Mouse (Mus musculus): ENCODE data around the gene Fam160a2. TPM values are rescaled to one million over a fixed set of nuclear protein-coding genes. Genes with fewer than 3 reads are reported as not detected.

Gene Fam160a2
- total RNA-seq (2021) = 10 to 100 TPM; 52.9 to 66.4 TPM

DNA sequence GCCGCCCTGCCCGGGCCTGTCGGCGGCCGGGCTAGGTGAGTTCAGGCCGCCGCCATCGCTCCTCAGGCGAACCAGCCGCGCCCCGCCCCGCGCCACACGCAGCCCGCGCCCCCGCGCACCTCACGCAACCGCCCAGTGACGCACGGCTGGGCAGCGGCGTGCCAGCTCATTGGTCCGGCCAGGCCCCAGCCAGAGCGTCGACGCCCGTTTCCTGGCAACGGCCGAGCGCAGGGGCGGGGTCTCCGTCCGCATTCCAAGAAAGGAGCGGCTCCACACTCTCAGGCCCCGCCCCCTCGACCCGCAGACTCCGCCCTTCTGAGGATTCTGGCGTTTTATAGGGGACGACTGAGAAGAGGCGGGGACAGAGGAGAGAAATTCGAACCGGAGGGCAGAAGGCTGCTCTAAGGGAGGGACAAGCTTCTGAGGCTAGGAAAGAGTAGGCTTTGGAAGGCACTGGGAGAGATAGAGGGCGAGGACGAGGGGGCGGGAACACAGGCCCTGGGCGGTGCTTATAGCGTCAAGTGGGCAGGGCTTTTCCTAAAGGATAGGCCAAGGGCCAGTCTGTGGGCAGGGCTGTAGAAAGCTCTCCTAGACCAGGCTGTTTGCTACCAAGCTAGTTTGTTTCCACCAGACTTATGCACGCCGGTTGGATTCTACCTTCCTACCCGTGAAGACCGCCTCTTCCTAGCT is at the start of gene Fam160a2:
Gene Fam160a2, minus strand, starts transcription at position 120 of the 690 bp plus-strand sequence.
- DNase-seq (ENCODE audit: extremely low spot score in 1 of 2, low spot score in 1 of 2) = peak; percentile 97 to 98

DNA sequence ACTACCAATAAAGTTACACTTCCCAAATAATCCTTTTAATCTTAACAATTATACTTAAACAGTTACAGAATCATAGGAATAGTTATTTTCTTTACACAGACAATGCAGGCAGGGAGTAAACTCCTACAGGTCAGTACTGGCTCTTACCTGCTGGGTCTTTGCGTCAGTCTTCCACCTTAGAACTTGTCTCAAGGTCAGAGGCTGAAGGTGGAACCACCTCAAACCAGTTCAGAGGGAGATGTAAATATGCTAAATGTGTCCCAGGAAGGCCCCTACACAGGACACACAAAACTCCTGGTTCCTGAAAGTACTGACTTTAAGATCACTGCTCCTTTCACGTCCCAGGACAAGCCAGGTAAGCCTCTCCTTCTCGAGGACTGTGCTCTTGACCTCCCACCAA is 45.2 kb upstream of the Fam160a2 start:
- DNase-seq (ENCODE audit: extremely low spot score in 1 of 2, low spot score in 1 of 2) = no peak

DNA sequence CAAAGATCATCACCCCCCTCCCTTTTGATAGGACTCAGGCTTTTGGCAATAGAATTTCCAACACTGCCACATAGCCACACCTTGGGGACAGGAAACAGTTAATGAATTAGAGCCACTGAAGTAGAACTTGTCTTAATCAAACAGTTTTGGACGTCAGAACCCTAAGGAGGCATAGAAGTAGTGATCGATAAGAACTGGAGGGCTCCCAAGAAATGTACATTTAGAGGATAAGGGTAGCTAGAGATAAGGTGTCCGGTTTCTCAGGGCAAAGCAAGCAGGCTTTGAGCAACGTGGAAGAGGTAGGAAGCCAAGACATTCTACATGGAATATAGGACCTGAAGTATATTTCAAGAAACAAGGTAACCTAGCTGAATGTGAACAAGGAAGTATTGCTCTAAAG is 41.6 kb upstream of the Fam160a2 start:
- no peak for DNase-seq (ENCODE audit: extremely low spot score in 1 of 2, low spot score in 1 of 2)

DNA sequence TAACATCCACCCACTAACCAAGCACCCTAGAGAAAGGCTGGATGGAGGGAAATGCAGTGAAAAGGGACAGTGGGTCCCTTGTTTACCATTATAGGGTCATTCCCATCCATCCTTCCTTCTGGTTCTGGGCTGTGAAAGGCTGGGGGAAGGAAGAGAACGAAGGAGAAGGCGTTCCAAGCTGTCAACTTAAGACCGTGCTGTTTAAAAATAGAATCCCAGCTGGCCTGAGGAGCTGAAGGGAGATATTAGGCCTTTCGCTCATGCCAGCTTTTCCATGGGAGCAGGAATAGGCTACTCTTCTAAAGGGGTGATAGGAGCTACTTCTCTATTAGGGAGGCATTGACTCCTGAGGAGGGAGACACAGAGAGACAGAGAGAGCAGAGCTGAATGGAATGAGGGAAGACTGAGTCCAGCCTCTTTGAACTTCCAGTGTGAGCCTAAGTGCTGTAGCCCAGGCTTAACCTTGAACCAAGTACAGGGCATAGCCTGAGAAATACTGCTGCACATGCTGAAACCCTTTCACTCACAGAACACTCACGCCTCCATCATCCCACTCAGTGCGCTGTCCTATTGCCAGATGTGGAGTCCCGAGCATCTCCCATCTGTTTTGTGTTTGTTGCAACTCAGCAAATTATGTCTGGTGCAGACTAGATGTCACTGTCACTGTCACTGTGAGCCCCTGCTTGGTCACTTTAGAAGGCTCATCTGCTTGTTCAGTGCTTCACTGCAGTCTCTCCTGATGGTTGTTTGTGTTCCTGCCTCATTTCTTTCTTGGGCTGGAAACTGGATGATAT is 38.3 kb upstream of the Fam160a2 start:
- no peak for DNase-seq (ENCODE audit: extremely low spot score in 1 of 2, low spot score in 1 of 2)

DNA sequence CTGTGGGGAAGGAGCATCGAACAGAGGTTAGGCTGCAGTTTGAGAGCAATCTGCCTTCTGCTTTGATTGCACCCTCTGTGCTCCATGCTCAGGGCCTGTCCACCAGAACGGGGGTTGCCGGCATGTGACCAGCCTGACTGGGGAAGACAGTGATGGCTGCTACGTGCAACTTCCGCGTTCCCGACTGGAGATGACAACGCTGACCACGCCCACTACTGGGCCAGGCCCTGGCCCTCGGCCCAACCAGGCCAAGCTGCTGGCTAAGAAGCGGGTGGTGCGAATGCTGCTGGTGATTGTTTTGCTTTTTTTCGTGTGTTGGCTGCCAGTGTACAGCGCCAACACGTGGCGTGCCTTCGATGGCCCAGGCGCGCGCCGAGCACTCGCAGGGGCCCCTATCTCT is 34.9 kb upstream of the Fam160a2 start:
- no peak for DNase-seq (ENCODE audit: extremely low spot score in 1 of 2, low spot score in 1 of 2)

DNA sequence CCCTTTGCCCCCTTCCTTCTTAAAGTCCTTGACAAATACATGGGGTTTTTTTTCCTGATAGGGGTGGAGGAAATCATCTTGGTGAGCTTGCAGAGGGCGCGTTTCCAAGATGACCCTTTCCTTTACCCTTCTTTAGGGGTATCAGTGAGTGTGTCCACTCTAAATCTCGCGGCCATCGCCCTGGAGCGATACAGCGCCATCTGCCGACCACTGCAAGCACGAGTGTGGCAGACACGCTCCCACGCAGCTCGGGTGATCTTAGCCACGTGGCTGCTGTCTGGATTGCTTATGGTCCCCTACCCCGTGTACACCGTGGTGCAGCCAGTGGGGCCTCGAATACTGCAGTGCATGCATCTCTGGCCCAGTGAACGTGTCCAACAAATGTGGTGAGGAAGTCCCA is 34.0 kb upstream of the Fam160a2 start:
- DNase-seq (ENCODE audit: extremely low spot score in 1 of 2, low spot score in 1 of 2) = no peak

DNA sequence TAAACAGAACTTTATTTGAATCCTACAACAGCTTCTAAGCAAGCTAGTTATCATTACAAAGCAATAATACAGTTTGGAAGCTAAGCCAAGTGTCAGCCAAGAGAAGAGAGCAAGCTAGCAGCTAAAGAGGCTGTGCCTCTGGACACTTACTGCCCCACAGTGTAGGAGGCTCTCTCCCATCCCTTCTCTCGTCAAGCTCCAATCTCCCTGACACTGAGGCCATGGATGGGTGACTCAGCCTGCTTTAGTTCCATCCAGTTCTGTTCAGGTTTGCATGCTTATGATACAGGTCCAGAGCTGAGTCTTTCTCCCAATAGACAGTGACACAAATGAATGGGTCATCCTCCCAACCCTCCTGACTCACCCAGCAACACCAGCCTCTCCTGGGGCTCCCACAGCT is 32.2 kb upstream of the Fam160a2 start:
- no peak for DNase-seq (ENCODE audit: extremely low spot score in 1 of 2, low spot score in 1 of 2)

DNA sequence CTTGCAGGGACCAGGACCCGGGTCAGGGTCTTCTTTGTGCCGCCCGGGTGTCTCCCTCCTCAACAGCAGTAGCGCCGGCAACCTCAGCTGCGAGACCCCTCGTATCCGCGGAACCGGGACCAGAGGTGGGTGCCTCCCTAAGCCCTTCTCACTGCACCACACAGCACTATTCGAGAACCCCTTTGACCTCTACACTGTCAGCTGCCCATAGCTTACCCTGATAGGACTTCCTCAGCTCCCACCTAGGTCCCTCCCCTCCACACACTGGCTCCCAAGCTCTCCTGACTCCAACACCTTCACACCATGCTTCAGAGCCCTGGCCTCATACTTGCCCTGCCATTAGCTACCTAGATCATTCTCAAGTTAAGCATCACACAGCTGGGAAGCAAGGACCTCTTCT is 26.2 kb upstream of the Fam160a2 start:
- DNase-seq (ENCODE audit: extremely low spot score in 1 of 2, low spot score in 1 of 2) = no peak

DNA sequence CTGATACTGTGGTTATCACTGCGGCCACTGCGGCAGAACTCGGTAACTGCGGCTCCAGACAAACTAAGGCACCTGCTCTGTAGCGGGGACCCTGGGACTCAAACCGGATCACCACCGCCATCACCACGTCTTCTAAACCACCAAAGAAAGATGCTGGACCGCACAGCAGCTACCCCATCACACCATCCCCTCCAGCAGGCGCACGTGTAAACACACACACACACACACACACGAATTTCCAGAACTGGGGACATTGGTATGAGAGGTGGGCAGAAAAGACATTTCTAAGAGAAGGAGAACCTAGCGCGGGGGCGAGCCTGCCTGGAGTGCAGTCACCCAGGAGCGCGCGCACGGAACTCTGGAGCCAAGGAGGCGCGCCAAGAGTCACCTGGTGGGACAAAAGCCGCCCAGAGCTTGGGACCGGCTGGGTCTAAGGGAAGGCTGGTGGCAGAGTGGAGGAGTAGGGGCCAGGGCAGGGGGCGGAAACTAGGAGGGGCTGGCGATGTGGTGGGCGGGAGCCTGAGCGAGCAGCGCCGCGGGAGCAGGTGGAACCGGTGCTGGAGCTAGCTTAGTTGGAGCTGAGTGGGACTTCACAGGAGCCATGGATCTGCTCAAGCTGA is 25.7 kb upstream of the Fam160a2 start, which contains the start of gene Cckbr:
Gene Cckbr, plus strand, starts transcription at position 308 of the 620 bp plus-strand sequence.
- peak in 1 of 2 experiments; percentile 19 for DNase-seq (ENCODE audit: extremely low spot score in 1 of 2, low spot score in 1 of 2)

DNA sequence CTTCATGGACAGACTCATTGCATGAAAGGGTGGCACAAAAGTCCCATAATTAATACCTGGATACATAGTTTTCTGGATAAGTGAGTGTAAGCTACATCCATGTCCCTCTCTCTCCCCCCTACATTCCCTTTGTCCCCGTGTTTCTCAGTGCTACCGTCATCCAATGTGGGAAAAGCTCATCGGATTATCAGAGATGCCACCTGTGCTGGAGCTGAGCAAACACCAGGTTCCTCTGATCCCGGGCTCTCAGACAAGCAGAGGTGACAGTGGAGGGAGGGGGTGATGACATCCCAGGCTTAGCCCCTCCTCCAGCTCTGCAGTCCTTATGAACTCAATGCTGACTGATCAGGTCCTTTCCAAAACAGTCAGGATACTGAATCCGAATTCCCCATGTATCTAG is 24.5 kb upstream of the Fam160a2 start:
- no peak for DNase-seq (ENCODE audit: extremely low spot score in 1 of 2, low spot score in 1 of 2)

DNA sequence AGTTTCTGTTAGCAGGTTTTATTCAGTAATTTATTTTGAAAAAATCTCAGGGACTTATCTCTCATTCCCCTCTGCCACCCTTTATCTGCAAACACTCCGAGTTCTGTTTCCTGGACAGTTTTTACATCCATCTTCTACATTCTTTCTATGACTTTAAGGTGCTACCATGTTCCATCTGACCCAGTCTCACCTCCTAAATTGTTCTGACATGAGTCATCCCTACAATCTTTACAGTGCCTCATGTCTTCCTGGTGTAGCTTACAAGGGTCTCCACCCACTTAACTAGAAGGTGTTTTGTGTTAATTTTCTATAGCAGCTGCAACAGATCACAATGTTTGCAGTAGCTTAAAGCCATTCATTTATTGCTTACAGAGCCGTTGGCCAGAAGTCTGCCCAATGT is 21.0 kb upstream of the Fam160a2 start:
- DNase-seq (ENCODE audit: extremely low spot score in 1 of 2, low spot score in 1 of 2) = no peak

DNA sequence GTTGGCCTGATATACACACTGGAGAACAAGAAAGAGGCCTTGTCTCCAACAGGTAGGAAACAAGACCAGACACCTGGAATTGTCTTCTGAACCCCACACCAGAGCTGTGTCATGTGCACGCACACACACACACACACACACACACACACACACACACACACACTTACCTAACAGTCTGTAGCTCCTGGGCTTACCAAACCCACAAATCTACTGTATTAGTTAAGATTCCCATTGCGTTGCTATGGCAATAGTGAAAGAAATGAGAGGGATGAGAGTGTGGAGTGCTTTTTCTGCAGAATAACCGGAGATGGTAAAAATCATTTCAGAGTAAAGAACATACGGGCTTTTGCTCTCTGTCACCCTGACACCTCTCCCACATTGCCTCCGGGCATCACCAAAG is 18.3 kb upstream of the Fam160a2 start:
- DNase-seq (ENCODE audit: extremely low spot score in 1 of 2, low spot score in 1 of 2) = no peak

DNA sequence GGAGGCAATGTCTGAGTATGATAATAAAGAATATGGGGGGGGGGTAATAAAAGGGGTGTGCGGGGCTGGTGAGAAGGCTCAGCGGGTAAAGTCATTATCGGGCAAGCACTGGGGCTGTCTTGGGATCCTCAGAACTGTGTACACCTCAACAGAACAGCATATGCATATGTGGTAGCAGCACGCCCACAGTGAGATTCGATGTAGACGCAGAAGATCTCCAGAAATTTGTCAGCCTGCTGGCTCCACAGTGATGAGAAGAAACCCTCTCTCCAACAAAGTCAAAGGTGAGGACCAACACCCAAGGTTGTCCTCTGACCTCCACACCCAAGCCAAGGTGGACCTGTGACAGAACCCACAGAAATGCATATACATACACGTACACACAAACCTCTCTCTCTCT is 16.7 kb upstream of the Fam160a2 start:
- DNase-seq (ENCODE audit: extremely low spot score in 1 of 2, low spot score in 1 of 2) = no peak

DNA sequence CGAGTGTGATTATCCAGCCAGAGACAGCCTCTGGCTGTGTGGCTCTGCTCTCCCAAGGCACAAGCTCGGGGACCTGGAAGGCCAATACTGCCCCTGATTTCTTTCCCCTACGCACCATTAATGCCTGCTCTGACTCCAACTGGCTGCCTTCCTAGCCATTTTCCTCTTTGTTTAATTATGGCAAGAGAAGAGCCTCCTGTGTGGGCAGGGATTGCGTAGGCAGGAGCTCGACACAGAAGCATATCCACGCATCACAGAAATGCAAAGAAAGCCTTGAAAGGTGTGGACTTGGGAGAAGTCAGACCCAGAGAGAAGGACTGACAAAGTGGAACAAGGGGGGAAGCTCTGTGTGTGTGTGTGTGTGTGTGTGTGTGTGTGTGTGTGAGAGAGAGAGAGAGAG is 14.5 kb upstream of the Fam160a2 start:
- DNase-seq (ENCODE audit: extremely low spot score in 1 of 2, low spot score in 1 of 2) = no peak

DNA sequence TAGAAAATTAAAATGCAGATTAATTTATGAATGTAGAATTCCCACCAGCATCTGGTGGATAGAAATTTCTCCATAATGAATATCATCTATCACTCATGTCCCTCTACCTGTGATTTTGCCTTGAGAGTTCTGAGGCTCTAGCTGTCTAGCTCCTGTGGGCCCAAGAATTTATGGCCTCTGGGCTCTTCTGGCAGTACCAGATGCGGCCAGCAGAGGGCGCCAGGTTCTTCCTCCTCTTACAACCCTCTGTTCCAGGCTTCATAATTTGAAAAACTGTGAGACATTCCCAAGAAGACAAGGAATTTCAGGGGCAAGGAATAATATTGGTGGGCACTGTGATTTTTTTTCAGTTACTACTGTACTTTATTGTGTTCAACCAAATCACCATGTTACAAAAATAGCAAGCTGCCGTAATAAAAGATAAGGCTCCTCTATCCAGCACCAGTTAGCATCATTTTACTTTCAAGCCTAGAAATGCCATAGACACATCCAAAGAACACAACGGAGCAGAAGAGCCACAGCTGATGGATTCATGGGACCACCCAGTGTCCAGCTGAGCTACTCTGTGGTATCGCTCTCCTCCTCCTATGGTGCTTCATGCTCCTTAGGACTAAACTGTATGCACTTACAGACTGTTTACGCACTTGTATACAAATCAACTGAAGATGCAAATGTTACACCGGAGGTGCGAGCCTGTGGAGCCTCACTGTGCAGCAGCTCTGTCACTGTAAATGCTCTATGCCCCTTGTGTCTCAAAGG is 12.2 kb upstream of the Fam160a2 start:
- peak; percentile 83 to 96 for DNase-seq (ENCODE audit: extremely low spot score in 1 of 2, low spot score in 1 of 2)

DNA sequence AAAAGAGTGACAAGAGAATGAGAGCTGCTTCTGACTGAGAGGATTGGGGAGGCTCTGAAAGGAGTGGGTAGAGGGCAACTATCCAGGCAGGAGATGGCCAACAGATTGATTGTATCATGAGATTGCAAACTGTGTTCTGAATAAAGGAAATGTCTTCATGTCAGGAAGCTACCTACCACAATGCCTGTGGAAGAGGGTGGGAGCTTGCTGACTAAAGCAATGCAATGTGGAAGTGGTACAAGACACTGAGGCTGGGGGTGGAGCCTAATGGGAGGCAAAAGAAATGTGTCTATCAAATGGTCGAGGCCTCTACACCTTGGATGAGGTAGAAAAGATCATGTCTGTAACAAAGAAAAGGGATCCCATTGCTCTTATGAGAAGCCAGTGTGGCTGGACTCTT is 6.5 kb upstream of the Fam160a2 start:
- no peak for DNase-seq (ENCODE audit: extremely low spot score in 1 of 2, low spot score in 1 of 2)

DNA sequence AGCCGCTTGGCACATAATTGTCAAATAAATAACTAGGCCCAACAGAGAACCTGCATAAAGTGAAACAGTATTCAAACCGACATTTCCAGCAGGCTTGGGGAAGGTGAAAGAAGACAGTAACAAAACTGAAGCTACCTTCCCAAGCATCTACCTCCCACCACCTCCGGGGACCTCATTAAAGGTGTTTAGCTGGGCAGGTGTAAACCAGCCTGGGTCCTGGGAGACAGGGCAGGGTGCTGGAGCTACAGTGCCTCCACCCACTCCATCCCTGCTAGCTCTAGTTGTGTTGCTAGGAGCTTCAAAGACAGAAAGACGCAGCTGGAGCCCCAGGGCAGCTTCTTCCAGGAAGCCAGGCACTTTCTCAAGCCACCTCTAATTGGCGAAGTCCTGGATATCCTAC is 4.4 kb upstream of the Fam160a2 start, which contains the start of gene Cnga4:
Gene Cnga4, plus strand, starts transcription at position 301 of the 400 bp plus-strand sequence.
- no peak for DNase-seq (ENCODE audit: extremely low spot score in 1 of 2, low spot score in 1 of 2)

DNA sequence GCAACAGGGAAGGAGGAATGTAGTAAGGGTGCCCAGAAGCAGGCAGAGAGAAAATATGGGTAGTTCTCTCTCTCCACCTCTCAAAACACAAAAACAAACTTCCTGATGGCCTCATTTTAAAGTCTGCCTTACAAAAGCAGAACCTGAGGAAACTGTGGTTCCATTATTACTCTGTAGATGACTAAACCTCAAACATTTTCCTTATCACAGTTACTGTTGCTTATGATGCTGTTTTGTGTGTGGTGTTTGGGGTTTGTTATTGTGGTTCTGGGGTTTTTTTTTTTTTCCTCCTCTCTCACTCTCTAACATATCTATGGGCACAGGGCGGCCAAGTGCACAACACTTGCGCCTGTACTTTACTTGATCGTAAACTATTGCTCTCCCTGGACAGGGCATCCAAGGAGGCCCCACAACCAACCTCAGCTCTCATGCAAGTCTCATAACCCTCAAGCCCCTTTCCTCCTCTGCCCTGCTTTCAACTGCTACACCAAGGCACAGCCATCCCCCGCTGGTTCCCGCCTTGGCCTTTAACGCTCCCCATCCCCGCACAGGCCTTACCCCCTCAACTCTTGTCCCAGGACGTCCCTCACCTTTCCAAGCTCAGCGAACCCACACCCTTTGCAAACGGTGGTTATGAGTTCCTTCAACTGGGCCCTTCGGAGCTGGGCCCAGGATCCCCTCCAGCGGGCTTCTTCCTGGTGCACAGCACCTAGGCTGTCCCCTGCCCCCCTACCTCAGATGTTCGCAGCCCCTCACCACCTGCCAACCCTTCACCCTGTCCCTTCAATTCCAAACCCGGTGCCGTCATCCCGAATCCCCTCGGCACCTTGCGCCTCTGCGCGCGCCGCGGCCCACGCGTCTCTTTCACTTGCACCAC is 558 bp downstream of the Fam160a2 start:
- DNase-seq (ENCODE audit: extremely low spot score in 1 of 2, low spot score in 1 of 2) = no peak

DNA sequence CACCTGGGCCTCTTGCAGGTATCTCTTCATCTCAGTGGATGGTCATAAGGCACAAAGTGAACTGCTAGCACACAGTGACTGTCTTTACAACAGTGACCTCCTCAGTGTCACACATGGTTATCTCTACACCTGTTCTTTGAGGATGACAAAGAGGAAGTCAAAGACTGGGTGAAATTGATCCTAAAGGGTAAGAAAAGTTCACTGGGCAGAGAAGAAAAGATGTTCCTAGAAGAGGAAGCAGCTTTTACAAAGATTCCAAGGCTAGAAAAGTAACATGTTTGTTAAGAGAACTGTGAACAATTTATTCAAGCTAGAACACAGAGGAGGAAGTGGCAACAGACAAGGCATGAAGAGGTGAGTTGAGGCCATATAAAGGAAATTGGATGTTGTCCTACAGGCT is 3.7 kb downstream of the Fam160a2 start:
- DNase-seq (ENCODE audit: extremely low spot score in 1 of 2, low spot score in 1 of 2) = no peak

Measured in layer of hippocampus, postnatal 25 days (tissue).